Mouse (Mus musculus) frontal cortex, postnatal 25 days (tissue): ENCODE measurements around the gene Psmf1.

Source experiments
- DNase-seq, 2 experiments: peaks; one replicate each; pipeline ENCODE4 v3.0.0; 2022; ENCODE audit warnings: low spot score in 2 of 2

Gene Psmf1

GRCm38 (mm10) chr2:151733151-151733865 lies 10.7 kb downstream of the Psmf1 start:
- no peak for DNase-seq

- no peak for DNase-seq
These were observed 19.9 kb downstream of the Psmf1 start for GRCm38 (mm10) chr2:151724094-151724493.

GRCm38 (mm10) chr2:151716318-151717055 lies 27.5 kb downstream of the Psmf1 start:
- DNase-seq: no peak

GRCm38 (mm10) chr2:151715526-151715925 lies 28.5 kb downstream of the Psmf1 start:
- DNase-seq: no peak

GRCm38 (mm10) chr2:151712647-151713046 lies 31.3 kb downstream of the Psmf1 start:
- no peak for DNase-seq

GRCm38 (mm10) chr2:151702851-151703190 lies 41.2 kb downstream of the Psmf1 start:
- DNase-seq: no peak

- DNase-seq: no peak
These were observed 41.7 kb downstream of the Psmf1 start for GRCm38 (mm10) chr2:151702146-151702850.

GRCm38 (mm10) chr2:151701231-151702145 lies 42.5 kb downstream of the Psmf1 start, which contains the start of gene Tmem74b:
Tmem74b (plus strand) TSS chr2:151702008.
- DNase-seq: no peak

GRCm38 (mm10) chr2:151682976-151683375 lies 61.0 kb downstream of the Psmf1 start:
- DNase-seq: no peak

GRCm38 (mm10) chr2:151682357-151682756 lies 61.6 kb downstream of the Psmf1 start:
- no peak for DNase-seq

GRCm38 (mm10) chr2:151676234-151676633 lies 67.8 kb downstream of the Psmf1 start:
- DNase-seq: no peak

- DNase-seq: no peak
These were observed 73.0 kb downstream of the Psmf1 start for GRCm38 (mm10) chr2:151670968-151671329.

GRCm38 (mm10) chr2:151670026-151670967 lies 73.7 kb downstream of the Psmf1 start:
- no peak for DNase-seq

GRCm38 (mm10) chr2:151668433-151668832 lies 75.6 kb downstream of the Psmf1 start, which contains the start of gene Rad21l:
Rad21l (minus strand) TSS chr2:151668533.
- DNase-seq: no peak
